Mouse (Mus musculus): ENCODE measurements around the gene Sptbn4. TPM values are rescaled to one million over a fixed set of nuclear protein-coding genes. Genes with fewer than 3 reads are reported as not detected.

The Sptbn4 gene
- total and polyA plus RNA-seq, 2 experiments = 0.06 TPM; not detected in 1

DNA sequence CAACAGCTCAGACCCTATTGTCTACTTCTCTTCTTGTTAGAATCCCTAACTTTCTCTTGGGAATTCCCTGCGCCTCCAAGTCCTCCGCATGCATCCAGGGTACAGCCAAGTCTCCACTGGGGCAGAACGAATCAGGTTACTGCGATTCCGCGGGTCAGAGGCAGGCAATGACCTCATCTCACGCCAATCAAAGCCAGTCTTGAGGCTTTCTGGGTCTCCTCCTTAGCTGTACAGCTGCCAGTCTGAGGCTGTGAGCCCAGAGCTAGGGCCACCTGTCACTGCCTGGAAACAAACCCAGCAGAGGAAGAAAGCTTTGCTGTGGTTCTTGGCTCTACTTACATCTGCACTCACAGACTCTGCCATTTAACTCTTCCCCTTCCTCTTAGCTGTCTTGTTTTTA is 131.5 kb downstream of the Sptbn4 start:
- 75% methylated on average over 7 of the region's 7 CpGs for WGBS
- Histone ChIP-seq H3K79me2 (ENCODE audit: control insufficient read depth, insufficient read depth, low read length) (no peaks in the 10 kb centered on the region), H3K4me1 (ENCODE audit: control insufficient read depth, insufficient read depth, low read length) (no peaks in the 10 kb centered on the region), H3K4me3 (ENCODE audit: insufficient read depth, low read depth, low read length) (no peak overlapping the region), H3K36me3 (ENCODE audit: control insufficient read depth, insufficient read depth, low read length) (no peaks in the 10 kb centered on the region), H3K27ac (replicated peaks; ENCODE audit: insufficient read depth, low read depth, low read length) (no peak overlapping the region), H3K27me3 (ENCODE audit: control insufficient read depth, insufficient read depth, low read length) (no peaks in the 10 kb centered on the region), H3K9ac (ENCODE audit: low read depth, low read length) (no peak overlapping the region)
- no peak for DNase-seq (ENCODE audit: extremely low read depth, low read depth, low spot score)
- TF ChIP-seq POLR2A (IDR thresholded peaks at IDR 0.05; ENCODE audit: extremely low read depth, insufficient read depth, low read length) (no peak), CTCF (IDR thresholded peaks at IDR 0.05; ENCODE audit: low read depth, low read length) (no peak)

DNA sequence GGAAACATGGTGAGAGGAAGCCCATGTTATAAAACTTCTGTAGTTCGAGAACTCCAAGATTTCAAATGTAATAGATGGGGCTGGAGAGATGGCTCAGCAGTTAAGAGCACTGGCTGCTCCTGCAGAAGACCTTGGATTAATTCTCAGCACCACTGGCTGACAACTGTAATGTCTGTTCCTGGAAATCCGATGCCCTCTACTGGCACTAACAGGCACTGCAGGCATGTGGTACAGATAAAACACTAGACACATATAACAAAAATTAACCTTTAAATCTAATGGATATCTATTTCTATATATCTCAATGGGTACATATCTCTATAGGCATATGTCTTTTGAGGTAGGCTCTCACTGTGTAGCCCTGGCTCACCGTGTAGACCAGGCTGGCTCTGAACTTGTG is 133.1 kb downstream of the Sptbn4 start:
- H3K27ac ChIP-seq (replicated peaks; ENCODE audit: insufficient read depth, low read depth, low read length) = no peak overlapping the region
- H3K36me3 ChIP-seq (ENCODE audit: control insufficient read depth, insufficient read depth, low read length) = no peaks in the 10 kb centered on the region
- peaks cover 2% of the 10 kb centered on the region; the same call in 1 of the 2 replicates for H3K4me1 ChIP-seq (ENCODE audit: control insufficient read depth, insufficient read depth, low read length)
- H3K79me2 ChIP-seq (ENCODE audit: control insufficient read depth, insufficient read depth, low read length) = no peaks in the 10 kb centered on the region
- TF ChIP-seq CTCF (IDR thresholded peaks at IDR 0.05; ENCODE audit: low read depth, low read length) (peak; percentile 24; the same call in 1 of the 2 replicates), POLR2A (IDR thresholded peaks at IDR 0.05; ENCODE audit: extremely low read depth, insufficient read depth, low read length) (no peak)
- no peak overlapping the region for H3K4me3 ChIP-seq (ENCODE audit: insufficient read depth, low read depth, low read length)
- no peak overlapping the region for H3K9ac ChIP-seq (ENCODE audit: low read depth, low read length)
- no peak for DNase-seq (ENCODE audit: extremely low read depth, low read depth, low spot score)
- H3K27me3 ChIP-seq (ENCODE audit: control insufficient read depth, insufficient read depth, low read length) = no peaks in the 10 kb centered on the region; the same call in 1 of the 2 replicates
- 93% methylated on average over 3 of the region's 3 CpGs for WGBS

GRCm38 (mm10) chr7:27311651-27312284 is 135.7 kb downstream of the Sptbn4 start:
- H3K4me1 ChIP-seq (ENCODE audit: control insufficient read depth, insufficient read depth, low read length) = peaks cover 2% of the 10 kb centered on the region; the same call in 1 of the 2 replicates
- no peak for TF ChIP-seq POLR2A (IDR thresholded peaks at IDR 0.05; ENCODE audit: extremely low read depth, insufficient read depth, low read length)
- TF ChIP-seq CTCF (IDR thresholded peaks at IDR 0.05; ENCODE audit: low read depth, low read length) = no peak
- no peaks in the 10 kb centered on the region for H3K36me3 ChIP-seq (ENCODE audit: control insufficient read depth, insufficient read depth, low read length)
- H3K9ac ChIP-seq (ENCODE audit: low read depth, low read length) = no peak overlapping the region
- WGBS = 93% methylated on average over 12 of the region's 12 CpGs
- no peak overlapping the region for H3K27ac ChIP-seq (replicated peaks; ENCODE audit: insufficient read depth, low read depth, low read length)
- no peak for DNase-seq (ENCODE audit: extremely low read depth, low read depth, low spot score)
- H3K27me3 ChIP-seq (ENCODE audit: control insufficient read depth, insufficient read depth, low read length) = no peaks in the 10 kb centered on the region; the same call in 1 of the 2 replicates
- H3K4me3 ChIP-seq (ENCODE audit: insufficient read depth, low read depth, low read length) = no peak overlapping the region
- no peaks in the 10 kb centered on the region for H3K79me2 ChIP-seq (ENCODE audit: control insufficient read depth, insufficient read depth, low read length)

DNA sequence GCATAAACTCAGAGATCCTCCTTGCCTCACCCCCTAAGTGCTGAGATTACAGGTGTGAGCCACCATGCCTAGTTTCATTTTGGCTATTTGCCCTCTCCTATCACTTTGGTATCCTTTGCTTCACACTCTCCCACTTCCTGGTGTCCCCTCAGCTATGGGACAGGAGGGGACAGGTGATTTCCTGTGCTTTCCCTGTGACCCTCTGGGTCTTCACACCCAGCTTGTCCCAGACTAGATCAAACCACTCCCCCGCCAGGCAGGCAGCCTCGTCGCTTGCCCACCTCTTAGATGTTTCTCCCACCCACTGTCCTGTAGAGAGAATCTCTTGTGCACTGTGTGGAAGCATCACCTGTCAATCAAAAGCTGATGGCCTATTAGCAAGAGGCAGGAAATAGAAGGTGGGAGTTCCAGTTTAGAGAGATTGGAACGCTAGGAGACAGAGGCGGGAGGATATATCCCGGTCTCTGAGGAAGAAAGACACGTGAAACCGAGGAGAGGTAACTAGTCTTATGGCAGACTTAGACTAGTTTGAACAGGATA is 136.4 kb downstream of the Sptbn4 start:
- Histone ChIP-seq H3K27me3 (ENCODE audit: control insufficient read depth, insufficient read depth, low read length) (no peaks in the 10 kb centered on the region; the same call in 1 of the 2 replicates), H3K79me2 (ENCODE audit: control insufficient read depth, insufficient read depth, low read length) (no peaks in the 10 kb centered on the region), H3K27ac (replicated peaks; ENCODE audit: insufficient read depth, low read depth, low read length) (no peak overlapping the region), H3K9ac (ENCODE audit: low read depth, low read length) (no peak overlapping the region), H3K4me3 (ENCODE audit: insufficient read depth, low read depth, low read length) (no peak overlapping the region), H3K4me1 (ENCODE audit: control insufficient read depth, insufficient read depth, low read length) (peaks cover 2% of the 10 kb centered on the region; the same call in 1 of the 2 replicates), H3K36me3 (ENCODE audit: control insufficient read depth, insufficient read depth, low read length) (no peaks in the 10 kb centered on the region)
- 62% methylated on average over 8 of the region's 8 CpGs for WGBS
- DNase-seq (ENCODE audit: extremely low read depth, low read depth, low spot score) = no peak
- TF ChIP-seq CTCF (IDR thresholded peaks at IDR 0.05; ENCODE audit: low read depth, low read length) (no peak), POLR2A (IDR thresholded peaks at IDR 0.05; ENCODE audit: extremely low read depth, insufficient read depth, low read length) (no peak)

GRCm38 (mm10) chr7:27310306-27310705 is 137.2 kb downstream of the Sptbn4 start:
- H3K27ac ChIP-seq (replicated peaks; ENCODE audit: insufficient read depth, low read depth, low read length) = no peak overlapping the region
- no peak overlapping the region for H3K9ac ChIP-seq (ENCODE audit: low read depth, low read length)
- no peaks in the 10 kb centered on the region for H3K79me2 ChIP-seq (ENCODE audit: control insufficient read depth, insufficient read depth, low read length)
- TF ChIP-seq POLR2A (IDR thresholded peaks at IDR 0.05; ENCODE audit: extremely low read depth, insufficient read depth, low read length) = no peak
- no peak for TF ChIP-seq CTCF (IDR thresholded peaks at IDR 0.05; ENCODE audit: low read depth, low read length)
- H3K27me3 ChIP-seq (ENCODE audit: control insufficient read depth, insufficient read depth, low read length) = no peaks in the 10 kb centered on the region; the same call in 1 of the 2 replicates
- no peak for DNase-seq (ENCODE audit: extremely low read depth, low read depth, low spot score)
- peaks cover 2% of the 10 kb centered on the region; the same call in 1 of the 2 replicates for H3K4me1 ChIP-seq (ENCODE audit: control insufficient read depth, insufficient read depth, low read length)
- no peak overlapping the region for H3K4me3 ChIP-seq (ENCODE audit: insufficient read depth, low read depth, low read length)
- no peaks in the 10 kb centered on the region for H3K36me3 ChIP-seq (ENCODE audit: control insufficient read depth, insufficient read depth, low read length)
- WGBS = 22% methylated on average over 17 of the region's 17 CpGs

DNA sequence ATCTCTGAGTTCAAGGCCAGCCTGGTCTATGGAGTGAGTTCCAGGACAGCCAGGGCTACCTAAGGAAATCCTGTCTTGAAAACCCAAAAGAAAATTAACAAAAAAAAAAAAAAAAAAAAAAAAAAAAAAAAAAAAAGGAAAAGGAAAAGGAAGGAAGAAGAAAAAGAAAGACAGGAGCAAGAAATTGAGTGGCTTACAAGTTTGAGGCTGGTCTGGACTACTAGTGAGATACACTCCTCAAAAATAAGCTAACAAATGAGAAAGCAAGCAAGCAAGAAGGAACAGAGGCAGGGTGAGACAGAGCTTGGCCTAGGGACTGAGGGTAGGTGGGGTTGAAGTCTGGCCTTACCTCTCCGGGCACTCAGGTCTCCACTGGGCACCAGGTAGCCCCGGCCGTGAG is 137.7 kb downstream of the Sptbn4 start:
- H3K27me3 ChIP-seq (ENCODE audit: control insufficient read depth, insufficient read depth, low read length) = no peaks in the 10 kb centered on the region; the same call in 1 of the 2 replicates
- 92% methylated on average over 3 of the region's 3 CpGs for WGBS
- H3K27ac ChIP-seq (replicated peaks; ENCODE audit: insufficient read depth, low read depth, low read length) = no peak overlapping the region
- DNase-seq (ENCODE audit: extremely low read depth, low read depth, low spot score) = no peak
- H3K36me3 ChIP-seq (ENCODE audit: control insufficient read depth, insufficient read depth, low read length) = no peaks in the 10 kb centered on the region
- no peak overlapping the region for H3K4me3 ChIP-seq (ENCODE audit: insufficient read depth, low read depth, low read length)
- H3K4me1 ChIP-seq (ENCODE audit: control insufficient read depth, insufficient read depth, low read length) = peaks cover 2% of the 10 kb centered on the region; the same call in 1 of the 2 replicates
- no peaks in the 10 kb centered on the region for H3K79me2 ChIP-seq (ENCODE audit: control insufficient read depth, insufficient read depth, low read length)
- no peak overlapping the region for H3K9ac ChIP-seq (ENCODE audit: low read depth, low read length)
- TF ChIP-seq POLR2A (IDR thresholded peaks at IDR 0.05; ENCODE audit: extremely low read depth, insufficient read depth, low read length) = no peak
- TF ChIP-seq CTCF (IDR thresholded peaks at IDR 0.05; ENCODE audit: low read depth, low read length) = no peak
